Mouse (Mus musculus) ES-E14 (cell line): ENCODE results near the gene Oasl2. TPM values are rescaled to one million over a fixed set of nuclear protein-coding genes. Genes with fewer than 3 reads are reported as not detected.
"Not testable (repeated sequence)": the region's sequence is repeated elsewhere in the genome, so short reads cannot be mapped to it uniquely, and the experiment has no call there.

ENCODE experiments used
- DNase-seq: peaks from one replicate; pipeline ENCODE4 v3.0.0-alpha.2; 2013; ENCODE audit warnings: low read depth, low spot score
- H3K27ac ChIP-seq: 2 replicates; pipeline ENCODE4 v1.5.1; 2012; ENCODE audit warnings: low read depth, mild to moderate bottlenecking, low read length, moderate library complexity, mixed read lengths; ENCODE audit not compliant: poor library complexity, insufficient read depth, severe bottlenecking
- H3K36me3 ChIP-seq: 2 replicates; pipeline ENCODE4 v1.6.1; 2012; ENCODE audit warnings: mild to moderate bottlenecking, low read length, moderate library complexity, mixed read lengths; ENCODE audit not compliant: control insufficient read depth, poor library complexity, insufficient read depth, severe bottlenecking
- H3K4me1 ChIP-seq, 2 experiments: fragments of 150-350 bp in 1 of 2; sonication (generic) in 1 of 2; 2 replicates each; pipeline ENCODE4 v1.6.1; 2012; ENCODE audit warnings: low read length in 2 of 2, mild to moderate bottlenecking in 1 of 2, mixed read lengths in 1 of 2; ENCODE audit not compliant: control insufficient read depth in 2 of 2, insufficient read depth in 2 of 2, poor library complexity in 1 of 2
- H3K4me3 ChIP-seq, 2 experiments: fragments of 150-350 bp in 1 of 2; sonication (generic) in 1 of 2; 2 replicates each; pipeline ENCODE4 v1.5.1; 2012; ENCODE audit warnings: low read length in 2 of 2, low read depth in 1 of 2, mild to moderate bottlenecking in 1 of 2, mixed read lengths in 1 of 2; ENCODE audit not compliant: insufficient read depth in 1 of 2, poor library complexity in 1 of 2, severe bottlenecking in 1 of 2
- H3K9ac ChIP-seq: 2 replicates; pipeline ENCODE4 v1.6.1; 2012; ENCODE audit warnings: low read depth, mild to moderate bottlenecking, low read length, mixed read lengths; ENCODE audit not compliant: poor library complexity, insufficient read depth, severe bottlenecking
- H3K9me3 ChIP-seq: fragments of 150-350 bp; sonication (generic); 2 replicates; pipeline ENCODE4 v1.6.1; 2012; ENCODE audit warnings: low read depth, mild to moderate bottlenecking, low read length; ENCODE audit not compliant: control insufficient read depth, insufficient read depth
- CHD2 ChIP-seq: IDR thresholded peaks from 2 replicates; pipeline ENCODE4 v1.6.1; 2014; ENCODE audit warnings: mild to moderate bottlenecking, low read depth, low read length, inconsistent platforms
- HCFC1 ChIP-seq: IDR thresholded peaks from 2 replicates; pipeline ENCODE4 v1.6.1; 2012; ENCODE audit warnings: low read length, inconsistent platforms, borderline replicate concordance; ENCODE audit not compliant: insufficient read depth
- MAFK ChIP-seq: IDR thresholded peaks from 2 replicates; pipeline ENCODE4 v1.6.1; 2014; ENCODE audit warnings: mild to moderate bottlenecking, low read depth, low read length, inconsistent platforms; ENCODE audit not compliant: insufficient read depth
- ZC3H11A ChIP-seq: IDR thresholded peaks from 2 replicates; pipeline ENCODE4 v1.6.1; 2012; ENCODE audit warnings: low read depth, mild to moderate bottlenecking, inconsistent platforms, low read length, borderline replicate concordance
- ZNF384 ChIP-seq: IDR thresholded peaks from 2 replicates; pipeline ENCODE4 v1.6.1; 2012; ENCODE audit warnings: low read depth, low read length, inconsistent platforms
- in situ Hi-C, 2 experiments: fragments of 600-800 bp; cut with MboI; formaldehyde crosslinking; loops; one replicate each; pipeline ENCODE4 v1.15.1; 2025; ENCODE audit warnings: low sequenced_read_pairs in 2 of 2, inconsistent platforms in 1 of 2; ENCODE audit not compliant: unreplicated experiment in 2 of 2
- total RNA-seq: library from RNA; depleted of rRNA; stranded (reverse); fragments of 300-350 nt; gene quantifications from 2 replicates; pipeline ENCODE4 v1.2.3, GENCODE M21; 2012

Oasl2 gene
- total RNA-seq, 1 experiment = 0.85 TPM

- Histone ChIP-seq H3K9me3 (no peaks in the 10 kb centered on the region), H3K9ac (no peak overlapping the region), H3K4me1 (peaks cover 8 to 20% of the 10 kb centered on the region in 2 experiments; a peak in 3 of 4 replicates), H3K4me3 (no peak overlapping the region), H3K36me3 (no peaks in the 10 kb centered on the region), H3K27ac (no peak overlapping the region)
- TF ChIP-seq ZC3H11A (no peak), MAFK (no peak), HCFC1 (no peak), ZNF384 (no peak), CHD2 (no peak)
- DNase-seq = no peak
- in situ Hi-C loops = no loop called here
Observed at GRCm38 (mm10) chr5:114935838-114936237, 39.1 kb downstream of the Oasl2 start.

DNA sequence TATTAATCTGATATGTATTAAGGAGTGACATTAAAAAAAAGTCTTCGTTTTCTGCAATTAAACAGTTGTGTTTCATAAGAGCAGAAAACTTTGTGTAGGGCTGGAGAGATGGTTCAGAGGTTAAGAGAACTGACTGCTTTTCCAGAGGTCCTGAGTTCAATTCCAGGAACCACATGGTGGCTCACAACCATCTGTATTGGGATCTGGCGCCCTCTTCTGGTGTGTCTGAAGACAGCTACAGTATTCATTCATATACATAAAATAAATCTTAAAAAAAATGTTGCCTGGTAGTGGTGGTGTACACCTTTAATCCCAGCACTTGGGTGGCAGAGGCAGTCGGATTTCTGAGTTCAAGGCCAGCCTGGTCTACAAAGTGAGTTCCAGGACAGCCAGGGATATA is 44.4 kb downstream of the Oasl2 start:
- H3K9ac ChIP-seq, H3K9me3 ChIP-seq, in situ Hi-C loops, H3K27ac ChIP-seq, DNase-seq, H3K4me3 ChIP-seq, H3K36me3 ChIP-seq: not testable (repeated sequence)
- H3K4me1 ChIP-seq = peaks cover 8 to 11% of the 10 kb centered on the region in 2 experiments; a peak in 3 of 4 replicates

- H3K4me3 ChIP-seq = peak within 1 kb of the TSS; percentile 91 to 97
- DNase-seq = peak; percentile 82
- no peaks in the 10 kb centered on the region for H3K9me3 ChIP-seq
- in situ Hi-C loops = no loop called here
- H3K4me1 ChIP-seq = peaks cover 3 to 8% of the 10 kb centered on the region in 2 experiments; a peak in 3 of 4 replicates
- H3K9ac ChIP-seq = peak within 1 kb of the TSS; percentile 94
- TF ChIP-seq HCFC1 (peak; percentile 99), ZNF384 (no peak)
- peak within 1 kb of the TSS; percentile 57 for H3K27ac ChIP-seq
- peaks cover 19% of the 10 kb centered on the region for H3K36me3 ChIP-seq
Observed at GRCm38 (mm10) chr5:114942074-114942765, 45.5 kb downstream of the Oasl2 start, which contains the start of gene 2210016L21Rik. Gene 2210016L21Rik (plus strand): TSS chr5:114942158.

- Histone ChIP-seq H3K27ac (no peak overlapping the region), H3K9me3 (no peaks in the 10 kb centered on the region), H3K36me3 (peaks cover 23% of the 10 kb centered on the region), H3K9ac (peak overlapping the region; percentile 94), H3K4me1 (peaks cover 0 to 3% of the 10 kb centered on the region in 2 experiments; a peak in 2 of 4 replicates), H3K4me3 (peak overlapping the region; percentile 91 to 97)
- no peak for DNase-seq
- in situ Hi-C loops = no loop called here
- TF ChIP-seq CHD2 (no peak), HCFC1 (no peak), ZC3H11A (no peak), MAFK (no peak), ZNF384 (no peak)
Observed at GRCm38 (mm10) chr5:114942766-114943130, 46.0 kb downstream of the Oasl2 start.

GRCm38 (mm10) chr5:114945072-114945471 is 48.3 kb downstream of the Oasl2 start:
- Histone ChIP-seq H3K4me3 (no peak overlapping the region), H3K27ac (no peak overlapping the region), H3K9me3 (no peaks in the 10 kb centered on the region), H3K36me3 (peaks cover 41% of the 10 kb centered on the region), H3K9ac (no peak overlapping the region), H3K4me1 (peaks cover 0 to 3% of the 10 kb centered on the region in 2 experiments; a peak in 2 of 4 replicates)
- in situ Hi-C loops = no loop called here
- no peak for DNase-seq
- TF ChIP-seq HCFC1 (no peak), CHD2 (no peak), MAFK (no peak), ZNF384 (no peak), ZC3H11A (no peak)
